25 mouse cellular contexts compared by ENCODE assay signal in the genomic region with DNA sequence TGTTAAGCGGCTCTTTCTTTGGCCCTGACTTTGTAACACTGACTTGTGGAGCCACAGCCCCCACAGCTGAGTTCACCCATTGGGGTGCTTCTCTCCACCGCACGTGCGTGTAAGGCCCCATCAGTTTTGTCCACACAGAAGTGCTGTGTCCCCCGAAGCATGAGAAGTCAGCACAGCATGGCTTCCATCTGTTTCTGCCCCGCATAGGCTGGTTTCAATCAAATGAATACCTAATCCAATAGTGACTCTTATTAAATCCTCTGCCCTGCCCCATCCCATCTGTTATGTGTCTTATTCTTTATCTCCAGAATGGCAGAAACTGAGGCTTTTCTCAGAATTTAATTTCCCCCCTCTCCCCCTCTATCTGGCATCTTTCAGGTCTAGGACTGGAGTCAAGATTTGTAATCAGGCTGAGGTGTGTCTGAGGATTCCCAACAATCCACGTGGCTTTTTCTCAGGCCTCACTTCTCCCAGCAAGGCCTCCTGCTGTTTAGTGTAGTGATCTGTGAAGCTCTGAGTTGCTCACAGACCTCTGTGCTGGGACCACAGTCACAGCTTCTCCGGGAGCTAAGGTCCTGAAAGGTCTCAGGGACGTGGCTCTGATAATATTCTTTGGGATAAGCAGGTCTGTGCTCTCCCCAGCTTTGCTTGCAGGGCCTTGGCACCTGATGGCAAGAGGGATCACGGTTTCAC.
DNase-seq lines count a peak whose midpoint lies in the region; ATAC-seq and TF ChIP-seq lines count a peak whose summit lies in the region.
"Had no signal": no experiment of that assay in that cellular context is flagged by ENCODE, and none has a peak within 500 bp of the region (broad histone marks: within the 10 kb centered on the region; RNA-seq: fewer than 3 reads in every experiment).

No protein-coding gene starts in this region.

- WGBS in hindbrain, embryonic 16.5 days: 46% methylated on average over 10 of the region's 10 CpGs
- 65% methylated on average over 10 of the region's 10 CpGs for WGBS in hindbrain, embryonic 11.5 days

- H3K4me2 ChIP-seq in hindbrain, embryonic 16.5 days (ENCODE audit: low read length): no peak overlapping the region
- no peak overlapping the region for H3K4me2 ChIP-seq in hindbrain, embryonic 11.5 days (replicated peaks; ENCODE audit: low read depth, low read length)
- H3K4me2 ChIP-seq: embryonic facial prominence, embryonic 15.5 days; forebrain, embryonic 12.5 days; heart, embryonic 11.5 days; limb, embryonic 12.5 days; liver, embryonic 15.5 days; lung, embryonic 14.5 days; midbrain, embryonic 15.5 days had no signal

- no peak for TF ChIP-seq RAD21 in MEL (IDR thresholded peaks at IDR 0.05; ENCODE audit: low read depth, low read length)

- no peak overlapping the region for H3K4me3 ChIP-seq in hindbrain, embryonic 16.5 days (ENCODE audit: low read length)
- H3K4me3 ChIP-seq in hindbrain, embryonic 11.5 days (ENCODE audit: low read depth, low read length): no peak overlapping the region
- H3K4me3 ChIP-seq in MEL (ENCODE audit: control insufficient read depth in 1 of 2, insufficient read depth in 1 of 2, low read depth in 2 of 2, low read length in 2 of 2): no peak overlapping the region
- H3K4me3 ChIP-seq: embryonic facial prominence, embryonic 15.5 days; forebrain, embryonic 12.5 days; limb, embryonic 12.5 days; liver, embryonic 15.5 days; midbrain, embryonic 15.5 days had no signal

- no peaks in the 10 kb centered on the region for H3K27me3 ChIP-seq in hindbrain, embryonic 16.5 days (replicated peaks; ENCODE audit: control insufficient read depth, insufficient read depth, low read length)
- no peaks in the 10 kb centered on the region for H3K27me3 ChIP-seq in hindbrain, embryonic 11.5 days (ENCODE audit: control insufficient read depth, insufficient read depth, low read length)
- H3K27me3 ChIP-seq in MEL (ENCODE audit: control insufficient read depth in 1 of 2, insufficient read depth in 2 of 2, low read length in 2 of 2): no peaks in the 10 kb centered on the region
- H3K27me3 ChIP-seq: embryonic facial prominence, embryonic 15.5 days; forebrain, embryonic 12.5 days; limb, embryonic 12.5 days; liver, embryonic 15.5 days; midbrain, embryonic 15.5 days had no signal

- no peaks in the 10 kb centered on the region for H3K79me2 ChIP-seq in MEL (ENCODE audit: control insufficient read depth, insufficient read depth, low read length, poor library complexity)

- H3K9me3 ChIP-seq in hindbrain, embryonic 16.5 days (ENCODE audit: control insufficient read depth, low read length): no peaks in the 10 kb centered on the region
- H3K9me3 ChIP-seq in hindbrain, embryonic 11.5 days (ENCODE audit: control insufficient read depth, low read length): no peaks in the 10 kb centered on the region
- H3K9me3 ChIP-seq in MEL (replicated peaks; ENCODE audit: insufficient read depth, low read length): no peaks in the 10 kb centered on the region
- H3K9me3 ChIP-seq: embryonic facial prominence, embryonic 15.5 days; forebrain, embryonic 12.5 days; limb, embryonic 12.5 days; liver, embryonic 15.5 days; midbrain, embryonic 15.5 days had no signal

- TF ChIP-seq POLR2A in MEL (IDR thresholded peaks at IDR 0.05; ENCODE audit: control insufficient read depth in 1 of 2, insufficient read depth in 1 of 2, low read depth in 1 of 2, low read length in 2 of 2, poor library complexity in 1 of 2): no peak
- TF ChIP-seq POLR2A in brain, embryonic 14.5 days (IDR thresholded peaks at IDR 0.05; ENCODE audit: borderline replicate concordance, extremely low read depth, insufficient read depth, insufficient read length, poor library complexity, severe bottlenecking): no peak

- no peaks in the 10 kb centered on the region for H3K36me3 ChIP-seq in hindbrain, embryonic 16.5 days (ENCODE audit: control insufficient read depth, insufficient read depth, low read length)
- no peaks in the 10 kb centered on the region for H3K36me3 ChIP-seq in hindbrain, embryonic 11.5 days (ENCODE audit: control insufficient read depth, insufficient read depth, low read length)
- peaks cover 0 to 51% of the 10 kb centered on the region in 2 experiments; a peak in 2 of 4 replicates for H3K36me3 ChIP-seq in MEL (ENCODE audit: control insufficient read depth in 1 of 2, insufficient read depth in 2 of 2, low read length in 2 of 2)
- H3K36me3 ChIP-seq: embryonic facial prominence, embryonic 15.5 days; forebrain, embryonic 12.5 days; limb, embryonic 12.5 days; liver, embryonic 15.5 days; midbrain, embryonic 15.5 days had no signal

- TF ChIP-seq EP300 in MEL (IDR thresholded peaks at IDR 0.05; ENCODE audit: low read depth in 1 of 2, low read length in 2 of 2): peak in 1 of 2 experiments; percentile 63; a peak in 1 of 4 replicates

- peak; percentile 33 to 49 for DNase-seq in cerebellum, postnatal 14 days
- DNase-seq in cerebellum, postnatal 36 days: no peak
- no peak for DNase-seq in hindbrain, embryonic 11.5 days (ENCODE audit: low spot score)
- DNase-seq in MEL (ENCODE audit: low read depth, low spot score): peak; percentile 29
- peak; percentile 25 for DNase-seq in brain, embryonic 14.5 days (ENCODE audit: low read depth)
- DNase-seq in embryo, embryonic 10.5 days (ENCODE audit: low spot score): no peak
- no peak for DNase-seq in spleen, postnatal 4 days (ENCODE audit: low spot score in 2 of 2)
- DNase-seq: adrenal gland, postnatal 25 days; cerebellum, adult 2 months; gastrocnemius, postnatal 14 days; heart, postnatal 36 days; kidney, adult 8-10 months; kidney, postnatal 10 days; layer of hippocampus, adult 9-11 months; lung, embryonic 14.5 days; lung, postnatal 14 days; right cerebral cortex, postnatal 4 days had no signal

- no peak for TF ChIP-seq CTCF in MEL (IDR thresholded peaks at IDR 0.05 in 2 of 3, conservative IDR thresholded peaks at IDR 0.05 in 1 of 3; ENCODE audit: control insufficient read depth in 1 of 3, insufficient read depth in 1 of 3, low read depth in 2 of 3, low read length in 3 of 3, poor library complexity in 1 of 3, severe bottlenecking in 1 of 3)
- TF ChIP-seq CTCF in brain, embryonic 14.5 days (IDR thresholded peaks at IDR 0.05; ENCODE audit: borderline replicate concordance, extremely low read depth, insufficient read depth, insufficient read length): no peak

- H3K27ac ChIP-seq in hindbrain, embryonic 16.5 days (ENCODE audit: low read depth, low read length): no peak overlapping the region
- no peak overlapping the region for H3K27ac ChIP-seq in hindbrain, embryonic 11.5 days (ENCODE audit: low read depth, low read length)
- H3K27ac ChIP-seq in MEL (ENCODE audit: control insufficient read depth, low read depth, low read length): no peak overlapping the region; the same call in 1 of the 2 replicates
- H3K27ac ChIP-seq: embryonic facial prominence, embryonic 15.5 days; forebrain, embryonic 12.5 days; limb, embryonic 12.5 days; liver, embryonic 15.5 days; midbrain, embryonic 15.5 days had no signal

- no peaks in the 10 kb centered on the region for H3K4me1 ChIP-seq in hindbrain, embryonic 16.5 days (ENCODE audit: control insufficient read depth, insufficient read depth, low read depth, low read length)
- 0 out of 2 replicates have a peak, but pooled peaks cover 2% of the 10 kb centered on the region for H3K4me1 ChIP-seq in hindbrain, embryonic 11.5 days (replicated peaks; ENCODE audit: control insufficient read depth, insufficient read depth, low read length)
- peaks cover 19 to 33% of the 10 kb centered on the region in 2 experiments for H3K4me1 ChIP-seq in MEL (ENCODE audit: control insufficient read depth in 1 of 2, insufficient read depth in 2 of 2, low read length in 2 of 2)
- H3K4me1 ChIP-seq: embryonic facial prominence, embryonic 15.5 days; limb, embryonic 12.5 days; liver, embryonic 15.5 days; midbrain, embryonic 15.5 days had no signal

- peak; percentile 71 for ATAC-seq in hindbrain, embryonic 16.5 days
- no peak for ATAC-seq in hindbrain, embryonic 11.5 days (ENCODE audit: low FRiP score)
- ATAC-seq: intestine, embryonic 16.5 days; midbrain, embryonic 15.5 days had no signal

- no peak overlapping the region for H3K9ac ChIP-seq in hindbrain, embryonic 16.5 days (ENCODE audit: low read depth, low read length)
- no peak overlapping the region for H3K9ac ChIP-seq in hindbrain, embryonic 11.5 days (ENCODE audit: low read depth, low read length)
- no peak overlapping the region for H3K9ac ChIP-seq in MEL (ENCODE audit: control insufficient read depth, low read depth, low read length, poor library complexity, severe bottlenecking)
- H3K9ac ChIP-seq: embryonic facial prominence, embryonic 15.5 days; forebrain, embryonic 12.5 days; limb, embryonic 12.5 days; liver, embryonic 15.5 days; lung, embryonic 14.5 days; midbrain, embryonic 15.5 days had no signal

TF ChIP-seq in MEL, 35 proteins besides CTCF, POLR2A, EP300 and RAD21:
- peak; percentile 33; the same call in 1 of the 2 replicates for TF ChIP-seq TCF12 (IDR thresholded peaks at IDR 0.05; ENCODE audit: low read depth, low read length)
- TF ChIP-seq ETS1 (IDR thresholded peaks at IDR 0.05; ENCODE audit: low read depth, low read length): peak; percentile 47; the same call in 1 of the 2 replicates
- TF ChIP-seq NELFE (IDR thresholded peaks at IDR 0.05; ENCODE audit: low read depth, low read length): no peak
- no peak for TF ChIP-seq MEF2A (IDR thresholded peaks at IDR 0.05; ENCODE audit: extremely low read depth, insufficient replicate concordance, low read depth, low read length, poor library complexity, severe bottlenecking)
- no peak for TF ChIP-seq MAFK (IDR thresholded peaks at IDR 0.05; ENCODE audit: borderline replicate concordance, low read depth, low read length)
- 0 out of 2 replicates have a peak, but pooled peaks have one; percentile 16 for TF ChIP-seq BHLHE40 (IDR thresholded peaks at IDR 0.05; ENCODE audit: borderline replicate concordance, low read depth, low read length)
- TF ChIP-seq MAZ (IDR thresholded peaks at IDR 0.05; ENCODE audit: low read depth, low read length): no peak
- TF ChIP-seq SIN3A (IDR thresholded peaks at IDR 0.05; ENCODE audit: low read length): no peak
- no peak for TF ChIP-seq CHD2 (IDR thresholded peaks at IDR 0.05; ENCODE audit: low read length)
- no peak for TF ChIP-seq GABPA (IDR thresholded peaks at IDR 0.05; ENCODE audit: low read depth, low read length)
- TF ChIP-seq ZMIZ1 (IDR thresholded peaks at IDR 0.05; ENCODE audit: low read depth, low read length): no peak
- TF ChIP-seq RCOR1 (IDR thresholded peaks at IDR 0.05; ENCODE audit: low read depth, low read length): 0 out of 2 replicates have a peak, but pooled peaks have one; percentile 41
- no peak for TF ChIP-seq TAL1 (IDR thresholded peaks at IDR 0.05; ENCODE audit: low read length)
- no peak for TF ChIP-seq NRF1 (IDR thresholded peaks at IDR 0.05; ENCODE audit: insufficient read depth, low read depth, low read length, poor library complexity, severe bottlenecking)
- no peak for TF ChIP-seq UBTF (IDR thresholded peaks at IDR 0.05; ENCODE audit: borderline replicate concordance, insufficient read depth, low read depth, low read length)
- TF ChIP-seq ZNF384 (IDR thresholded peaks at IDR 0.05; ENCODE audit: low read depth, low read length): no peak

Comparison
In these comparisons a context has a peak if more than half of its experiments do, and no peak if none do; other contexts are left out.
1. DNase-seq: peak in cerebellum, postnatal 14 days (2 of 2), MEL (single experiment) and brain, embryonic 14.5 days (single experiment); none in cerebellum, postnatal 36 days (0 of 2), hindbrain, embryonic 11.5 days (single experiment), embryo, embryonic 10.5 days (single experiment) and spleen, postnatal 4 days (0 of 2).